Mouse (Mus musculus): ENCODE measurements around the gene Smim6.

DNA sequence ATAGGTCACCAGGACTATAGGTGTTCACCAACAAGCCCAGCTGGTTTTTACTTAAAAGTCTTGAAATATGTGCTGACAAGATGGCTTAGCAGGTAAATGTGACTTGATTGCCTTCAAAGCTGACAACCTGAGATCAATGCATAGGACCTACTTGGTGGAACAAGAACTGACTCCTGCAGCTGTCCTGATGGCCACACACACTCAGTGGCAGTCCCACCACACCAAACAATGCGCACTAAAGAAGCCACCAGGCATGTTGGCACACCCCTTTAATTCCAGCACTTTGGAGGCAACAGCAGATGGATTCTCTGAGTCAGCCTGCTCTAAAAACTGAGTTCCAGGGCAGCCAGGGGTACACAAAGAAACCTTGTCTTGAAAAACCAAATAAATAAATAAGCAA lies 10.2 kb downstream of the Smim6 start:
- TF ChIP-seq CTCF (IDR thresholded peaks at IDR 0.05; ENCODE audit: borderline replicate concordance, insufficient read depth, low read depth, low read length): no peak
- TF ChIP-seq POLR2A (IDR thresholded peaks at IDR 0.05; ENCODE audit: borderline replicate concordance, insufficient read depth, low read length): no peak

All from cerebellum, adult 2 months (tissue).